Mouse (Mus musculus) neural tube, embryonic 12.5 days (tissue): ENCODE results near the gene Chd5. TPM values are rescaled to one million over a fixed set of nuclear protein-coding genes. Genes with fewer than 3 reads are reported as not detected.

ENCODE experiments used
- ATAC-seq: fragments of 200-750 bp; cut with Nextera tagmentation; 2 replicates; pipeline ENCODE4 v1.8.0; 2017; ENCODE audit warnings: low read depth, mild to moderate bottlenecking, moderate TSS enrichment, moderate library complexity; ENCODE audit not compliant: low FRiP score
- H3K27ac ChIP-seq: fragments of 300-500 bp; sonication (generic); 2 replicates; pipeline ENCODE4 v1.5.1; 2016
- H3K27me3 ChIP-seq: fragments of 300-500 bp; sonication (generic); replicated peaks from 2 replicates; pipeline ENCODE4 v1.6.1; 2016; ENCODE audit warnings: mild to moderate bottlenecking
- H3K36me3 ChIP-seq: fragments of 300-500 bp; sonication (generic); 2 replicates; pipeline ENCODE4 v1.6.1; 2016; ENCODE audit warnings: mild to moderate bottlenecking
- H3K4me1 ChIP-seq: fragments of 300-500 bp; sonication (generic); 2 replicates; pipeline ENCODE4 v1.6.1; 2016
- H3K4me2 ChIP-seq: fragments of 300-500 bp; sonication (generic); replicated peaks from 2 replicates; pipeline ENCODE4 v1.6.1; 2016; ENCODE audit warnings: mild to moderate bottlenecking
- H3K4me3 ChIP-seq: fragments of 300-500 bp; sonication (generic); 2 replicates; pipeline ENCODE4 v1.5.1; 2016
- H3K9ac ChIP-seq: fragments of 300-500 bp; sonication (generic); 2 replicates; pipeline ENCODE4 v1.6.1; 2016; ENCODE audit warnings: mild to moderate bottlenecking
- H3K9me3 ChIP-seq: fragments of 300-500 bp; sonication (generic); 2 replicates; pipeline ENCODE4 v1.6.1; 2016; ENCODE audit warnings: mild to moderate bottlenecking
- WGBS: fragments of 180-500 bp; shearing (Covaris S2); methylation state at CpG from one replicate; pipeline ENCODE4 v1.1.7; 2016; 5-methylcytosine and 5-hydroxymethylcytosine counted together
- polyA plus RNA-seq: library from polyadenylated mRNA; unstranded; fragments of >200 nt; fragmentation: Nextera tagmentation; extraction: Ambion mirVana; gene quantifications from 2 replicates; pipeline ENCODE4 v1.2.1, GENCODE M21; 2016

The Chd5 gene
- 6.1 and 7.8 TPM in 2 replicates for polyA plus RNA-seq

DNA sequence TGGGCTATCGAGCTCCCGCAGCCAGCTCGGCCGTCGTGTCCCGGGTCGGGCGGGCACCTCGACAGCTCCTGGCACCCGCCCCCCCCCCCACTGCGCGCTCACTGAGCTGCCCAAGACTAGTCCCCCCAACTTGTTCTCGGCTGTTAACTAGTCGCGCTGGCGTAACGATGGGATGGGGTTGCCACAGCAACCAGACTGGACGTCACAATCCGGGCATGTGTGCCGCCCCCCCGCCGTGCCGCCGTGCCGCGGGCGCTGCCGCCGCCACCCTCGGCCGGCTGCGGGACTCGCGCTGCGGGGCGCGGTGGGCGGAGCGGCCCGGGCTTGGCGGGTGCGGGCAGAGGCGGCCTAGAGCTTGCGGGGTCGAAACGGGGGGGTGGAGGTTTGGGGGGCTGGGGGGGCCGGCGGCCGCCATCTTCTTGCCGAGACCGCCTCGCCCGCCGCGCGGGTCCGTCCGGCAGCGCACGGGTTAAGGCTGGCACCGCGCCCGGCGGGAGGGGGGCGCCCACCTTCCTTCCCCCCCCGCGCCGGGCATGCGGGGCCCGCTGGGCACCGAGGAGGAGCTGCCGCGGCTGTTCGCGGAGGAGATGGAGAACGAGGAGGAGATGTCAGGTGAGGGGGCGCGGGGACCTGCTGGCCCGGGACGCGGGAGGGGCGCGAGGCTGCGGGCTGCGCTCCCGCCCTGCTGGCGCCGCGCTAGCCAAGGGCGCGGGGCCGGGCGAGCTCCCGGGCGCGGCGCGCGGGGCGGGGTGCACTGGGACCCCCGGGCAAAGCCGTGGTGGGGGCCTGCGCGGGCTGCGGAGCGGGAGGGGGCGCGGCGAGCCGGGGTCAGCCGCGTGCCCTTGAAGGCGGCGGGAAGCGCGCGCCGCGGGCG, at the start of gene Chd5:
Gene Chd5, plus strand, starts transcription at position 233 of the 874 bp plus-strand sequence.
- H3K4me2 ChIP-seq = peak within 1 kb of the TSS; percentile 99
- no peak within 1 kb of the TSS; the same call in 1 of the 2 replicates for H3K27ac ChIP-seq
- peaks cover 17% of the 10 kb centered on the region for H3K36me3 ChIP-seq
- H3K4me1 ChIP-seq = peaks cover 14% of the 10 kb centered on the region
- peak; percentile 22; the same call in 1 of the 2 replicates for ATAC-seq
- H3K9me3 ChIP-seq = no peaks in the 10 kb centered on the region
- peak within 1 kb of the TSS; percentile 64 for H3K4me3 ChIP-seq
- peaks cover 51% of the 10 kb centered on the region for H3K27me3 ChIP-seq
- peak within 1 kb of the TSS; percentile 73 for H3K9ac ChIP-seq
- under 1% methylated on average over 98 of the region's 120 CpGs for WGBS

GRCm38 (mm10) chr4:152290385-152290784, 48.1 kb upstream of the Chd5 start:
- peaks cover 83% of the 10 kb centered on the region for H3K27me3 ChIP-seq
- H3K9ac ChIP-seq = peak overlapping the region; percentile 54
- peak; percentile 30 for ATAC-seq
- WGBS = 1% methylated on average over 39 of the region's 39 CpGs
- peaks cover 78% of the 10 kb centered on the region for H3K4me1 ChIP-seq
- H3K4me2 ChIP-seq = peak overlapping the region; percentile 66
- peak overlapping the region; percentile 19 for H3K4me3 ChIP-seq
- H3K27ac ChIP-seq = 0 out of 2 replicates have a peak overlapping the region, but pooled peaks have one; percentile 17
- H3K9me3 ChIP-seq = no peaks in the 10 kb centered on the region
- H3K36me3 ChIP-seq = no peaks in the 10 kb centered on the region

DNA sequence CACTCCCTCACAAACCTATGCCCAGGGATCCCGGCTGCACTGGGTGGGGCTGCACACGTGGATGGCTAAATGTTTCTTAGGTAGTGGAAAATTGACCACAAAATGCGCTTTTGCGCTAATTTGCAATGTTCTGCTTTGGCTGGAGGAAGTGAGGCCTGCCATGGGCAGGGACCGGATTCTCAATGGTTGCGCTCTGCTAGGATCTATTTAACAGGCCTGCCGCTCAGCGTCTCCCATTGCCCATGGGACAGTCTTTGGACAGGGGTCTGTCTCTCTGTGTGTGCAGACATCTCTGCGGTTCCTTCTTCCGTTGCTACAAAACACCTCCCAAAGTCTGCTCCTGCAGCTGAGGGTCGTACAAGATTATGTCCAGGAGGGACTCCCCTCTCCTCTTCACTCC, 47.5 kb upstream of the Chd5 start:
- peak overlapping the region; percentile 66 for H3K4me2 ChIP-seq
- H3K9ac ChIP-seq = no peak overlapping the region; the same call in 1 of the 2 replicates
- peaks cover 83% of the 10 kb centered on the region for H3K27me3 ChIP-seq
- H3K9me3 ChIP-seq = no peaks in the 10 kb centered on the region
- no peaks in the 10 kb centered on the region for H3K36me3 ChIP-seq
- no peak overlapping the region for H3K4me3 ChIP-seq
- ATAC-seq = no peak
- H3K4me1 ChIP-seq = peaks cover 73% of the 10 kb centered on the region
- 5% methylated on average over 11 of the region's 11 CpGs for WGBS
- no peak overlapping the region for H3K27ac ChIP-seq

DNA sequence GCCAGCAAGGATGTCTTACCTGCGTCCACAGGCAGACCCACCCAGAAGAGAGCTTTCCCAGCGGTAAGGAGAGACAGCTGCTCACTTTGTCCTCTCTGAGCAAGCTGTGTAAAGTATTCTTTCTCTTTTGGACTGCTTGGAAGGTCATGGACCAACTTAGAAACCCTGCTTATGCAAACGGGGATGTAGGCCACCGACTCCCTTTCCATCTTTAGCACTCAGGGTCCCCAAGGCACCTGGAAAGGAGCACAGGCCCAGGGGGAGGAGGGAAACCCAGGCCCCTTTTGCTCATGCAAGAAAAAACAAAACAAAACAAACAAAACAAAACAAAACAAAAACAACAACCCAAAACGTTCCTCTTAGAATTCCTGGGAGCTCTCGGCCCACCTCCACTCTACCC, 46.9 kb upstream of the Chd5 start, which contains the start of gene Hes3:
Gene Hes3, minus strand, starts transcription at position 101 of the 400 bp plus-strand sequence.
- peak within 1 kb of the TSS; percentile 19 for H3K4me3 ChIP-seq
- 13% methylated on average over 6 of the region's 6 CpGs for WGBS
- H3K27ac ChIP-seq = no peak within 1 kb of the TSS
- ATAC-seq = no peak
- H3K4me2 ChIP-seq = peak within 1 kb of the TSS; percentile 66
- H3K27me3 ChIP-seq = peaks cover 78% of the 10 kb centered on the region
- no peaks in the 10 kb centered on the region for H3K36me3 ChIP-seq
- H3K9ac ChIP-seq = peak within 1 kb of the TSS; percentile 54
- H3K9me3 ChIP-seq = no peaks in the 10 kb centered on the region
- H3K4me1 ChIP-seq = peaks cover 68% of the 10 kb centered on the region

GRCm38 (mm10) chr4:152292102-152292765, 46.2 kb upstream of the Chd5 start:
- Histone ChIP-seq H3K27me3 (peaks cover 71% of the 10 kb centered on the region), H3K4me3 (no peak overlapping the region), H3K4me2 (peak overlapping the region; percentile 31), H3K4me1 (peaks cover 61% of the 10 kb centered on the region), H3K27ac (no peak overlapping the region), H3K9ac (0 out of 2 replicates have a peak overlapping the region, but pooled peaks have one; percentile 36), H3K9me3 (no peaks in the 10 kb centered on the region), H3K36me3 (no peaks in the 10 kb centered on the region)
- no peak for ATAC-seq
- 6% methylated on average over 12 of the region's 12 CpGs for WGBS

DNA sequence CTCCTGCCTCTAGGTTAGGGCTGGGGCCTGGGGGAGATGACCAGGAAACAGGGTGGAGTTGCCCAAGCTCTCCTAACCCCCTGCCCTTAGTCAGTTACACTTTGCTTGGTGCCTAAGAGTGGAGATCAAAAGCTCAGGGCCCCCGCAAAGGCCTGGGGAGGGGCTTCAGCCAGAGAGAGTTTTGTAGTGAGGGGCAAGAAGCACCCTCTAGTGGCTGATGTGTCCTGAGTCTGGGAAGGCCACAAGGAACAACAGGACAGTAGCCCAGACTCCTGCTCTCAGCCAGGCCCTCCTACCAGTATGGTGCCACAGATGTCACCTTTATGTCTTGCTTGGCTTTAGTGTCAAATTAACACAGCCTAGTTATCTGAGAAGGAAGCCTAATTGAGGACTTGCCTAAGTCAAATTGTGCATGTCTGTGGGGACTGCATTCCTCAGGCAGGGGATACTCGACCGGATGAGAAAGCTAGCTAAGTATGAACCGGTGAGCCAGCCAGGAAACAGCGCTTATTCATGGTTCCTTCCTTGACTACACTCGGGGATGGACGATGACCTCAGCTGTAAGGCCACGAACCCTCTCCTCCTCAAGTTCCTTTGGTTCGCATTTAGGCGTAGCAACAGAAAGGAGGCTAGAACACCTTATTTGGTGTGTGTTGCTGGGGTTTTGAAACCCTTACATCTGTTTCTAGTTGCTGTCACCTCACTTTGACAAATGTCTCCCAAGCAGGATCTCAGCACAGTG, 44.1 kb upstream of the Chd5 start:
- Histone ChIP-seq H3K27ac (no peak overlapping the region), H3K4me2 (no peak overlapping the region), H3K9ac (no peak overlapping the region), H3K4me3 (no peak overlapping the region), H3K36me3 (no peaks in the 10 kb centered on the region), H3K4me1 (peaks cover 57% of the 10 kb centered on the region), H3K27me3 (peaks cover 57% of the 10 kb centered on the region), H3K9me3 (no peaks in the 10 kb centered on the region)
- no peak for ATAC-seq
- WGBS = 49% methylated on average over 10 of the region's 10 CpGs

- Histone ChIP-seq H3K4me3 (no peak overlapping the region), H3K27ac (no peak overlapping the region), H3K36me3 (peaks cover 13% of the 10 kb centered on the region), H3K27me3 (peaks cover 42% of the 10 kb centered on the region), H3K9me3 (no peaks in the 10 kb centered on the region), H3K4me1 (peaks cover 43% of the 10 kb centered on the region), H3K9ac (no peak overlapping the region), H3K4me2 (0 out of 2 replicates have a peak overlapping the region, but pooled peaks have one; percentile 9)
- 47% methylated on average over 4 of the region's 4 CpGs for WGBS
- no peak for ATAC-seq
Observed at GRCm38 (mm10) chr4:152295916-152296315, 42.5 kb upstream of the Chd5 start.

- WGBS = 18% methylated on average over 8 of the region's 8 CpGs
- peaks cover 38% of the 10 kb centered on the region for H3K4me1 ChIP-seq
Observed at GRCm38 (mm10) chr4:152296371-152296770, 42.1 kb upstream of the Chd5 start.

GRCm38 (mm10) chr4:152296874-152297861, 41.3 kb upstream of the Chd5 start, which contains the start of gene Icmt:
TSS of gene Icmt (plus strand) at chr4:152297227.
- peak within 1 kb of the TSS; percentile 95 for H3K9ac ChIP-seq
- H3K27me3 ChIP-seq = peaks cover 29% of the 10 kb centered on the region
- peak; percentile 95 for ATAC-seq
- peak within 1 kb of the TSS; percentile 95 for H3K4me3 ChIP-seq
- peak within 1 kb of the TSS; percentile 97 for H3K4me2 ChIP-seq
- peaks cover 20% of the 10 kb centered on the region for H3K36me3 ChIP-seq
- H3K9me3 ChIP-seq = no peaks in the 10 kb centered on the region
- WGBS = under 1% methylated on average over 119 of the region's 119 CpGs
- peaks cover 30% of the 10 kb centered on the region for H3K4me1 ChIP-seq
- peak within 1 kb of the TSS; percentile 26; the same call in 1 of the 2 replicates for H3K27ac ChIP-seq

More at GRCm38 (mm10) chr4:152296371-152296770, 42.1 kb upstream of the Chd5 start:
- ATAC-seq = no peak
- peaks cover 18% of the 10 kb centered on the region for H3K36me3 ChIP-seq
- no peak overlapping the region for H3K27ac ChIP-seq
- peak overlapping the region; percentile 97 for H3K4me2 ChIP-seq
- peak overlapping the region; percentile 95; the same call in 1 of the 2 replicates for H3K4me3 ChIP-seq
- 0 out of 2 replicates have a peak overlapping the region, but pooled peaks have one; percentile 40 for H3K9ac ChIP-seq
- H3K9me3 ChIP-seq = no peaks in the 10 kb centered on the region
- H3K27me3 ChIP-seq = peaks cover 37% of the 10 kb centered on the region

GRCm38 (mm10) chr4:152298836-152299235, 39.6 kb upstream of the Chd5 start:
- H3K27ac ChIP-seq = no peak overlapping the region
- 87% methylated on average over 14 of the region's 14 CpGs for WGBS
- H3K9ac ChIP-seq = peak overlapping the region; percentile 22; the same call in 1 of the 2 replicates
- peaks cover 33% of the 10 kb centered on the region for H3K36me3 ChIP-seq
- no peaks in the 10 kb centered on the region for H3K9me3 ChIP-seq
- peaks cover 14% of the 10 kb centered on the region for H3K4me1 ChIP-seq
- H3K27me3 ChIP-seq = peaks cover 17% of the 10 kb centered on the region
- H3K4me3 ChIP-seq = no peak overlapping the region
- H3K4me2 ChIP-seq = 0 out of 2 replicates have a peak overlapping the region, but pooled peaks have one; percentile 97
- no peak for ATAC-seq
